Mouse (Mus musculus): ENCODE measurements around the gene Tm9sf3.
"Not testable (repeated sequence)": the region's sequence is repeated elsewhere in the genome, so short reads cannot be mapped to it uniquely, and the experiment has no call there.

Gene Tm9sf3

GRCm38 (mm10) chr19:41263630-41264295 is at the start of gene Tm9sf3:
Tm9sf3 (minus strand) TSS chr19:41263997.
- peak; percentile 88 for DNase-seq

DNA sequence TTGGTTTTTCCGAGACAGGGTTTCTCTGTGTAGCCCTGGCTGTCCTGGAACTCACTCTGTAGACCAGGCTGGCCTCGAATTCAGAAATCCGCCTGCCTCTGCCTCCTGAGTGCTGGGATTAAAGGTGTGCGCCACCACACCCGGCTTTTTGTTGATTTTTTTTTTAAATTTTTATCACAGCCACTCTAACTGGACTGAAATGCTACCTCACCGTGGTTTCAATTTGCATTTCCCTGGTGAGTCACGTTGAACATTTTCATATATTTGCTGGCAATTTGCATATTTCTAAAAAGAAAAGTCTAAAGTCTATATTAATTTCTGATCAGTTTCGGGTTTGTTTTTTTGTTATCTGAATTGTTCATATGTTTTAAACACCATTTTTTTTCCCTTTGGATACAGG is 48.8 kb upstream of the Tm9sf3 start:
- DNase-seq = not testable (repeated sequence)

GRCm38 (mm10) chr19:41312027-41312426 is 48.2 kb upstream of the Tm9sf3 start:
- DNase-seq = no peak

- DNase-seq = no peak
Measured at GRCm38 (mm10) chr19:41310971-41311703, 47.3 kb upstream of the Tm9sf3 start.

- no peak for DNase-seq
Measured at GRCm38 (mm10) chr19:41303933-41304332, 40.1 kb upstream of the Tm9sf3 start.

DNA sequence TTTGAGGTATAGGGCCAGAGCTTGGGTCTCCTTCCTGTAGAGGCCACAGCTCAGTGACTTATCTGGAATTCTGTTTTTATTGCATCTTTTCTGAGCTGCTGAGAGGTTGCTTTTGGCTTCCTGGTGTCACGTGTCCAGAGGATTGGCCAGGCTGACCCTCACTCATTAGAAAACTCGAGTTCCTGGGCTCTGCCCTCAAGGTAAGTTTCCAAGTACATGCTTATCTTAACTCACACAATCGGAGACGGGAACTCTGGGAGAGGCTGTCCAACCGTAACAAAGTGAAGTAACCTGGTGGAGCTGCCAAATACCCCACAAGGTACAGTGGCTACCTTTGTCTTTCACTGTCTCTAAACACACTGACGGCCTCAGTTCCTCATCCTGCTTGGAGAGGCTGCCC is 39.6 kb upstream of the Tm9sf3 start:
- DNase-seq = no peak

DNA sequence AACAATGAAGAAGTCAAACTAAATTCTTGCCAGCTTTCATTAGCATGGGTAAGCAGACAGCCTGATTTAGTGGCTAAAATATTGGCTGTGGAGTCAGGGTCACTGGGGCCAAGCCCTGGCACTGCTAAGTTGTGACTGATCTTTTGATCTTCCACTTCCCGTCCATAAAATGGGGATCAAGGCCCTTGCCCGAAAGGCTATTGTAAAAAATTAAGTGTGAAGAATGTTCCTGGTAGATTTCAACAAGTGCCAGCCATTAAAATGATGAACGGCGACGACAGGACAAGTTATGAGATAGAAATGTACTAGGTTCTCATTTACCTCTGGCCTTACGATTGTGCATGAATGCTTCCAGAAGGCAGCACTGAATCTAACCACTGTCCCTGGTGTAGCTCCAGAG is 38.1 kb upstream of the Tm9sf3 start:
- DNase-seq = no peak

DNA sequence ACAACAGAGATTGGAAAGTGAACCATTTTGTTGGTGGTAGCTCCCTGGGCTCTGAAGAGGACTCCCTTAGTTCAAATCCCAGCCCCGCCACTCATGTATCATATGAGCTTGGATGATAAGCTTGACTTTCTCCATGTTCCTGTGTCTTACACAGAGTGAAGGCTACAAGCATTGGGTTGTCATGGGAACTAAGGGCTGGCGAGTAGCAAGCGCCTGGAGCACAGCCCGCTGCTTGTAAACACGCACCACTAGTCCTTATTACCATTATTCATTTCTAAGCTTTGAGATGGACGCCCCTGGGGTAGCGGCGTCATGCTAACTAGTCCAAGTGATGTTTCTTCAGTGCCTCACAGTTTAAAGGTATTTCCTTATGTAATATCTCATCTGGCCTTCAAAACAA is 35.6 kb upstream of the Tm9sf3 start:
- DNase-seq = no peak

GRCm38 (mm10) chr19:41290952-41291619 is 27.3 kb upstream of the Tm9sf3 start:
- DNase-seq = no peak

GRCm38 (mm10) chr19:41288568-41288967 is 24.8 kb upstream of the Tm9sf3 start:
- DNase-seq = no peak

- no peak for DNase-seq
Measured at GRCm38 (mm10) chr19:41287224-41287623, 23.4 kb upstream of the Tm9sf3 start.

GRCm38 (mm10) chr19:41284515-41284914 is 20.7 kb upstream of the Tm9sf3 start:
- DNase-seq = no peak

DNA sequence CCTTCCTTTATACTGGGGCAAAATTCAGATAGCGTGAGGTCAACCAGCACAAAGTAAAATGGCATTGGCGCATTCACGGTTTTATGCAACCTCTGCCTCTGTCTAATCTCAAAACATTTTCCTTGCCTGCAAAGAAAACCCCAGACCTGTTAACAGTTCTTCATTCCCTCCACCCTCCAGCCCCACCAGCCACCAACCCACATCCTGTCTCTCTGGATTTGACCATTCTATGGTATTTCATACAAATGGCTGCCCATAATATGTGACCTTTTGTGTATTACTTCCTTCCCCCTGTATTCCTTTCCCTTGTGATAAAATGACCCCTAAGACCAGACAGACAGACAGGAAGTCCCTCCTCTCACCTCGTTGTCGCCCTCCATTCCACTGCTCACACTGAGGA is 18.9 kb upstream of the Tm9sf3 start:
- DNase-seq = no peak

- no peak for DNase-seq
Measured at GRCm38 (mm10) chr19:41282216-41282615, 18.4 kb upstream of the Tm9sf3 start.

- no peak for DNase-seq
Measured at GRCm38 (mm10) chr19:41279724-41280244, 16.0 kb upstream of the Tm9sf3 start.

GRCm38 (mm10) chr19:41278606-41279005 is 14.8 kb upstream of the Tm9sf3 start:
- DNase-seq = no peak

GRCm38 (mm10) chr19:41275588-41275987 is 11.8 kb upstream of the Tm9sf3 start:
- DNase-seq = no peak

GRCm38 (mm10) chr19:41270906-41271305 is 7.1 kb upstream of the Tm9sf3 start:
- no peak for DNase-seq

DNA sequence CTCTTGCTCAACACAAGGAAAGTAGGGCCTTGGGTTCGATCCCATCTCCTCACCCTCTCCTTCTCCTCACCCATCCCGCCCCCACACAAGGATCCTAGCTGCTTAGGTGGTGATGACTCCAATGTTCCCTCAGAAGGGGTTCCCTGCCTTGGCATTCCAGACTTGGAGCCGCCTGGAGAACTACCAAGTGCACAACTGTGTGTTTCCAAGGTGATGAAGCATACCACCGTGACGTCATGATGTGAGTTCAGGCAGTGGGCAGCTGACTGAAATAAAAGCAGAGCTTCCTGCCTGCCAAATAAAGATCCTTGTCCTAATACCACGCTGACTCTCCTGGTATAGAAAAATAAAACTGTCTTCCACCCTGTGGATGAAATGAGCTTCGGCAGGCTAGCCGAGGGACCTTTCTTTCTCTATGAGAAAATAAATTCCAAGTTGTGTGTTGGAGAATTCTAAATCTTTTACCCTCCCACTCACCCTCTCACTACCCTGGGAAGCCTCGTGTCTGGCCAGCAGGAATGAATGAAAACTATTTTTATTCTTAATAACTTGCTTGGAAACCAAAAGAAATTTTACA is 6.4 kb upstream of the Tm9sf3 start:
- DNase-seq = no peak

DNA sequence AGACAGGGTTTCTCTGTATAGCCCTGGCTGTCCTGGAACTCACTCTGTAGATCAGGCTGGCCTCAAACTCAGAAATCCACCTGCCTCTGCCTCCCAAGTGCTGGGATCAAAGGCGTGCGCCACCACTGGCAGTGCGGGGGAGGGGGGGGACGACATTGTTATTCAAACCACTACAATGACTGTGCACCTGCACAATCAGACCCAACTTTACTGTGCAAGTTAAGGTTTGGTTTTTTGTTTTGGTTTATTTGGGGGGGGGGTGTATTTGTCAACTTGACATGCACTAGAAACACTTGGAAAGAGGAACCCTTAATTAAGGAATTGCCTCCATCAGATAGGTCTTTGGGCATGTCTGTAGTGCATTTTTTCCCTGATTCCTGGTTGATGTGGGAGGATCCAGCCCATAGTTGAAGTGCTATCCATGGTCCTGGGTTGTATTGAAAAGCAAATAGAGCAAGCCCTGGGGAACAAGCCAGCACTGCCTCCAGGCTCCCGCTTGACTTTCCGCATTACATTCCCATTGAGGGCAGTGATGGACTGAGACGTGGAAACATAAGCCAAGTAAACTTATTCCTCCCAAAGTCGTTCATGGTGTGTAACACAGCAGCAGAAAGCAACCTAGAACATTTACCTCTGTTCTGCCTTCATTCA is 2.6 kb upstream of the Tm9sf3 start:
- DNase-seq = no peak

GRCm38 (mm10) chr19:41264331-41264799 is 568 bp upstream of the Tm9sf3 start:
- DNase-seq = no peak

- DNase-seq = peak; percentile 69
Measured at GRCm38 (mm10) chr19:41262712-41263629, 826 bp downstream of the Tm9sf3 start.
